Mouse (Mus musculus) T-helper 17 cell (primary cell): ENCODE measurements around the gene Rbx1.

Experiments used
- in situ Hi-C, 2 experiments: fragments of 300-600 bp; cut with MboI, MseI; formaldehyde crosslinking; loops; 1 replicate in 1 of 2; 2 replicates in 1 of 2; pipeline ENCODE4 v1.15.1; 2025; ENCODE audit warnings: high pct_unique_total_duplicates in 2 of 2

The Rbx1 gene

GRCm38 (mm10) chr15:81482966-81483365 lies 16.9 kb downstream of the Rbx1 start:
- in situ Hi-C loops: loop anchor here (5.0 to 10.0 kb wide), 2 partner anchors 99 to 122 kb away; no protein-coding TSS in a partner anchor

GRCm38 (mm10) chr15:81483691-81484090 lies 17.6 kb downstream of the Rbx1 start:
- in situ Hi-C loops: loop anchor here (5.0 to 10.0 kb wide), 2 partner anchors 99 to 121 kb away; no protein-coding TSS in a partner anchor

DNA sequence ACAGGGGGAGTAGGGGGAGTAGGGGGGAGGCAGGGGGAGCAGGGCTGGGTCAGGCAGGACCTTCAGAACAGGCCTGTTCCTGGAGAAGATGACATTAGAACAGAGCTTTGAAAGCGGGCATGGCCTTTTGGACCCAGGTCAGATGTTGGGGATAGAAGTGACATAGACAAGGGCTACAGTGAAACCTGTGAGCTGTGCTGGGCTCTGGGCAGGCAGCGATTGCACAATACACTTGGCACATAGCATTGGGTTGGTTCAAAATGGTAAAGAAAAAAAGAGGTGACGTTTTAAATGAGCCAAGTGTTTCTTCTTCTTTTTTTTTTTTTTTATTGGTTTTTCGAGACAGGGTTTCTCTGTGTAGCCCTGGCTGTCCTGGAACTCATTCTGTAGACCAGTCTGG lies 19.4 kb downstream of the Rbx1 start:
- in situ Hi-C loops: loop anchor here in 1 of 2 experiments (10.0 kb wide), 1 partner anchor 119 kb away; no protein-coding TSS in a partner anchor

DNA sequence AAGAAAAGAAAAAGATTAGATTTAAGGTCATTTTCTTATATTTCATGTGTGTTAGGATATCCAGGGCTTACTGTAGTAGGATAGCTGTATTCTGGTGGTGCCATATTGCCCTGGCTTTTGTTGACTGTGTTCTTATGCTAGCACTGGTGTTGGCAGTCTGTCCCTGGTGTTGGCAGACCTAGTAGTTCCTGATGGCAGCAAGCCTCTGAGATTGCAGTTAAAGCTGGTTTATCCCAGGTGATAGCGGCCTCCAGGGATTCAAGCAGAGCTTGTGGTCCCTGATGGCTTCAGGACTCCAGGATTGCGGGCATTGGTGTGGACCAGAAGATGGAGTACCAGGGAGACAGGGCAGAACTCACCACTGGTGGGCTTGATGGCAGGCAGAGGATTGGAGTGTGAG lies 37.4 kb downstream of the Rbx1 start:
- in situ Hi-C loops: no loop called here

DNA sequence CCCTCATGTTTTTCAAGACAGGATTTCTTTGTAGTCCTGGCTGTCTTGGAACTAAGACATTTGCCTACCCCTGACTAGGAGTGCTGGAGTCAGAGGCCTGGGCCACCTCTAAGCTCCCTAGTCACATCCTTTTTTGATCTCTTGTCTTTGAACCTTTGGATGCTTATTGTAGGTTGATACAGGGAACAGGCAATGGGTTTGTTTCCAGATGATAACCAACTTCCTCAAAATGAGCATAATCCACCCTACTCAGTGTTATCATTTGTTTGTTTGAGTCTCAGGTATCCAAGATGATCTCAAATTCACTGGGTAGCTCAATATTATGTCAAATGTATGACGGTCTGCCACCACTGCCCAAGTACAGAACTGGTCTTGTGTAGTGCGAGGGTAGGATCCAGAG lies 37.9 kb downstream of the Rbx1 start:
- in situ Hi-C loops: no loop called here

DNA sequence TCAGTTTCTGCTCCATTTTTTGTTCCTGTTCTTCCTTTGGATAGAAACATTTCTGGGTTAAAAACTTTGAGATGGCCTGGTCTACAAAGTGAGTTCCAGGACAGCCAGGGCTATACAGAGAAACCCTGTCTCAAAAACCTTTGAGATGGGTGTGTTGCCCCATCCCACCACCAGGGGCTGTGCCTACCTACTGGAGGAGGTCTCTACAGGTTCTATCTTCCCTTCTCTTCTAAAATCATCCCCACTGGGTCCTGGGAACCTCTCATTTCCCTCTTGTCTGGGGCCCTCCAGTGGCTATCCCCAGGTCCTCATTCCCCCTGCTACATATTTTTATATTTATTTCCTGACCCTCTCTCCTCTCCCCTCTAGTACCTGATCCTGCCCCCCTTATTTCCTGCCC lies 41.1 kb downstream of the Rbx1 start:
- in situ Hi-C loops: loop anchor here in 1 of 2 experiments (5.0 kb wide), 1 partner anchor 100 kb away; no protein-coding TSS in a partner anchor

DNA sequence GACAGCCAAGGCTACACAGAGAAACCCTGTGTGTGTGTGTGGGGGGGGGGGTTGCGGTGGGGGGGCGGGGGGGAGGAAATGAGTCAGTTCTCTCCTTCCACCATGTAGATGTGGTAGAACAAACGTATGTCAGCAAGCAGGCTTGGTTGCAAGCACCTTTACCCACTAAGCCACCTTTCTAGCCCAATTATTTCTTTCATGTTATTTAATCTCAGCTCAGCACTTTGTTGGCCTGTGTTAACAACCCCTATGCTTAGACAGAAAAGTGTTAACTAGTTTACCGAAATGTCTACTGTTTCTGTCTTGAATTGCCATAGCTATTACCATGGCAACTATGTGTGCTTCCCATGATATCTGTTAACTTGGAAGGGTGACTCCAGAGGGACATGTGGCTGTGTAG lies 44.5 kb downstream of the Rbx1 start:
- in situ Hi-C loops: no loop called here

DNA sequence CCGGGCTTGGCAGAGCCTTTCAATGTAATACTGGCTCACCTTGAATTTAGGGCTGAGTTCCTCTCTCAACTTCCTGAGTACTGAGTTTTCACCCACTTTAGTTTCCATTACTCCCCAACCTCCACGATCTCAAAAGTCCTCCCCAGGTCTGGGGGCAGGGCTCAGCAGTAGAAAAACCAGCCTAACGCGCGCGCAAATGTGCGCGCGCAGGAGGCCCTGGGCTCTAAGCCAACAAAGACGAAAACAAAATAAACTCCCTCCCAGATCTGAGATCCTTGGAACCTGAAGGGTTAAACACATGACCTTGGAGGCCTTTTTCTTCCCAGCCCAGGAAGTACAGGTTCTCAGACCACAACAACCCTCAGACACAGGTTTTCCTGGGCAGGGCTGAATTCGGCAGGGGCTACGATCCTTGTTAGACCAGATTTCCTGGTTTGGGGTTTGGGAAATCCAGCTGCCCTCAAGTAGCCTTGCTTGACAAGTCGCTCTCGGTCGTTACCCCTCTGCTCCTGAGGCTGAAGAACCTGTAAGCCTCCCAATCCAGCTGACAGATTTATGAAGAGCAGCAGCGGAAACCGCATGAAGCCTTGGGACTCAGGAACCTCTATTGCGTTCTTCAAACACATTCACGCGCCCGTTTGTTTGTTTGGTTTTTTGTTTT lies 45.6 kb downstream of the Rbx1 start:
- in situ Hi-C loops: no loop called here

GRCm38 (mm10) chr15:81514111-81514971 lies 48.2 kb downstream of the Rbx1 start:
- in situ Hi-C loops: no loop called here

DNA sequence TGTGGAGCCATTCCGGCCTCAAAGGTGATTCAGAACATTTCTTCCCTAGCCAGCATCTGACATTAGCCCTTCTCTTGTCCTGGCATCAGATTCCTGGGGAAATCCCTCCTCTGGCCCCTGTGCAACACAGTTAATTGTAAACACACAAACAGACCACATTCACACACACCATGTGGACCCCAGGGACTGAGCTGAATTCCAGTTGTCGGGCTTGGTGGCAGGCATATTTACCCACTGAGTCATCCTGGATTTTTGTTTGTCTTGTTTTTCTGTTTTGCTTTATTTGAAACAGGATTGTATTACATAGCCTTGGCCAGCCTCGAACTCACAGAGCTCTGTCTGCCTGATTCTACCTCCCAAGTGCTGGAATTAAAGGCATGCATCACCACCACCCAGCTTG lies 49.1 kb downstream of the Rbx1 start:
- in situ Hi-C loops: no loop called here

DNA sequence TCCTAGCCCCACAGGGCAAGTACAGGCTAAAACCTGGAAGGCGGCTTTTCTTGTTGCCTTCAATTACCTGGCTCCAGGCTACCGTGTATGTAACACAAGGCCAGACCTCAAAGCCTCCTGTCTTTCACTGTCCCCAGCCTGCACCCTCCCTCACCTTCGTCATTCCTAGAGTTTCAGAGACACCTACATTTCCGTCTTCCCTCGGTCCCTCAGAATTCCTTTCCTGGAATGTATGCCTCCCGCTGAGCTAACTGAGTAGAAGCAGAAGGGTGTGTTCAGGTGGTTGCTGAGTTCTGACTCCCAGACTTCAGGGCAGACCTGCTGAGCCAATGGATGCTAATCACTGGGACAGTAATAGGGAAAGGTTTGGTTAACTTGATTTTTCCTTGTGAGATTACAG lies 51.9 kb downstream of the Rbx1 start:
- in situ Hi-C loops: no loop called here

DNA sequence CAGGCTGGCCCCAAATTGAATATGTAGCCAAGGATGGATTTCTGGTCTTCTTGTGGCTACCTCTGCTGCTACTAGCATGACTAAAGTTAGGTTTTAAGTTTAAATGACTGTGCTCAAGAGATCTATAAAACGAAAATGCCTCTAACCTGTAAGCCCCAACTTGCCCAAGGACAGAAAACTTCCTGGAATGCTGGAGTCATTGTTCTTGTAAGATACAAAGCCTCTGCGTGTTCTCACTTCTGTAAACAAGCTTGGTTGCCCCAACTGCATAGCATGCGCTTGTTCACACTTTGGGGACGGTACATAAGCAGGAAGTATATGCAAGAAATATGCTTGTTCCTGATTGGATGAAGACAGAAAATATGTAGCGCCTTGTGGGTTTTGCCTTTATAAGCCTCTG lies 52.7 kb downstream of the Rbx1 start:
- in situ Hi-C loops: no loop called here

- in situ Hi-C loops: loop anchor here (10.0 kb wide), 2 partner anchors 557 to 1463 kb away; partner anchors contain the start of gene Tcf20 (in 1 of the 2)
Observed at GRCm38 (mm10) chr15:81522036-81522751, 56.1 kb downstream of the Rbx1 start.

GRCm38 (mm10) chr15:81522761-81523168 lies 56.7 kb downstream of the Rbx1 start:
- in situ Hi-C loops: loop anchor here (10.0 kb wide), 2 partner anchors 558 to 1462 kb away; partner anchors contain the start of gene Tcf20 (in 1 of the 2)

DNA sequence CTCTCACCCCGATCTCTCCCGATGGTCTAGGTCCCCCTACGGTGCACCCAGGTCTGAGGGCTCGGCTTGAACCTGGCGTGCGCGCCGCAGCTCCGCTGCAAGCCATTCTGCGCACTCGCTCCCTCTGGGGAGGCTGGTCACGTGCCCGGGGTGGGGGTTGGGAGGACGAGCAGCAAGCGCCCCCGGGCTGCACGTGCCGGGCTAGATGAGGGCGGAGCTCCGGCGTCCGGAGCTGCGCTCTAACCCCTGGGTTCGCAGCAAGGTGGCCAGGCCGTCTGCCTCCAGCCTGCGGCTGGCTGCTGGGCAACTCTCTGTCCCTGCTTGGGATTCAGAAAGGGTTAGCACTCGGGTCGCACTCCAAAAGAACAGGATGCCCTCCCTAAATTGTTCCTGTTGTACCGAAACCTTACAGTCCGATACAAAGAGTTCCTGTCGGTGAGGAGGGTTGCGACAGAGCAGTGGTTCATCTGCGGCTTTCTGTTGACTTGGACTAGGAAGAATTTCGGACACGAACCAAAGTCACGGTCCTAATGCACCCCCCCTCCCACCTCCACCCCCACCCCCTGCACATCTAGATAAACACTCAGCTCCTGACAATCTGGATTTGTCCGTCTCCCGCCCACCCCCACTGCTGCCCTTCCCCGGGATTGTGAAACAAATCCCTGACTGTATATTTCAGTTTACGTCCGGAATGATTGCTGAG lies 57.2 kb downstream of the Rbx1 start:
- in situ Hi-C loops: loop anchor here (10.0 kb wide), 2 partner anchors 559 to 1461 kb away; partner anchors contain the start of gene Tcf20 (in 1 of the 2)

GRCm38 (mm10) chr15:81523901-81524300 lies 57.8 kb downstream of the Rbx1 start:
- in situ Hi-C loops: loop anchor here (10.0 kb wide), 2 partner anchors 559 to 1461 kb away; partner anchors contain the start of gene Tcf20 (in 1 of the 2)
